Comparison of ENCODE assay signal across 29 mouse cellular contexts in genomic region chr10:69565052-69565451, GRCm38 (mm10).
DNase-seq lines count a peak whose midpoint lies in the region; ATAC-seq lines count a peak whose summit lies in the region.
"Had no signal": no experiment of that assay in that cellular context is flagged by ENCODE, and none has a peak within 500 bp of the region (broad histone marks: within the 10 kb centered on the region; RNA-seq: fewer than 3 reads in every experiment).

No protein-coding gene starts in this region.

- WGBS in heart, embryonic 11.5 days (ENCODE audit: insufficient replicate concordance) = 27% methylated on average over 4 of the region's 4 CpGs
- 25% methylated on average over 4 of the region's 4 CpGs for WGBS in heart, embryonic 16.5 days
- 45% methylated on average over 4 of the region's 4 CpGs for WGBS in liver, embryonic 11.5 days

- ATAC-seq in heart, embryonic 11.5 days (replicated peaks; ENCODE audit: insufficient number of reproducible peaks, low FRiP score, low TSS enrichment) = no peak
- peak; percentile 71 for ATAC-seq in heart, embryonic 16.5 days (replicated peaks; ENCODE audit: extremely low read depth, insufficient read depth, low FRiP score)
- no peak for ATAC-seq in liver, embryonic 11.5 days (replicated peaks; ENCODE audit: low FRiP score)
- ATAC-seq: hindbrain, embryonic 16.5 days had no signal

- no peaks in the 10 kb centered on the region for H3K36me3 ChIP-seq in heart, embryonic 11.5 days (ENCODE audit: control insufficient read depth, insufficient read depth, low read length)
- no peaks in the 10 kb centered on the region for H3K36me3 ChIP-seq in heart, embryonic 16.5 days (ENCODE audit: control insufficient read depth, insufficient read depth)
- no peaks in the 10 kb centered on the region for H3K36me3 ChIP-seq in liver, embryonic 11.5 days (ENCODE audit: control insufficient read depth, insufficient read depth, low read length)
- H3K36me3 ChIP-seq: forebrain, embryonic 12.5 days; kidney, embryonic 15.5 days had no signal

- H3K4me1 ChIP-seq in heart, embryonic 11.5 days (ENCODE audit: control insufficient read depth, insufficient read depth, low read length) = no peaks in the 10 kb centered on the region
- H3K4me1 ChIP-seq in heart, embryonic 16.5 days (ENCODE audit: control insufficient read depth, insufficient read depth, low read length) = peaks cover 23% of the 10 kb centered on the region
- H3K4me1 ChIP-seq in liver, embryonic 11.5 days (replicated peaks; ENCODE audit: control insufficient read depth, insufficient read depth, low read length) = no peaks in the 10 kb centered on the region

- peak overlapping the region; percentile 70 for H3K27ac ChIP-seq in heart, embryonic 11.5 days (ENCODE audit: low read depth, low read length)
- H3K27ac ChIP-seq in heart, embryonic 16.5 days (ENCODE audit: low read length) = peak overlapping the region; percentile 86
- no peak overlapping the region for H3K27ac ChIP-seq in liver, embryonic 11.5 days (ENCODE audit: low read depth, low read length)
- H3K27ac ChIP-seq: forebrain, embryonic 12.5 days; kidney, embryonic 15.5 days; layer of hippocampus, adult 2 months; liver, embryonic 14.5 days; macrophage had no signal

- intact Hi-C loops in heart, postnatal 14 days (cut with DNase I) = no loop called here

- H3K4me2 ChIP-seq in heart, embryonic 11.5 days = peak overlapping the region; percentile 52
- H3K4me2 ChIP-seq in heart, embryonic 16.5 days (ENCODE audit: low read depth, low read length) = peak overlapping the region; percentile 50
- H3K4me2 ChIP-seq in liver, embryonic 11.5 days = no peak overlapping the region
- H3K4me2 ChIP-seq: forebrain, embryonic 12.5 days; kidney, embryonic 15.5 days had no signal

- no peak overlapping the region for H3K4me3 ChIP-seq in heart, embryonic 11.5 days (ENCODE audit: low read depth, low read length)
- H3K4me3 ChIP-seq in heart, embryonic 16.5 days (ENCODE audit: low read length) = no peak overlapping the region
- no peak overlapping the region for H3K4me3 ChIP-seq in liver, embryonic 11.5 days (ENCODE audit: low read depth, low read length)
- H3K4me3 ChIP-seq: erythroblast, embryonic 14.5 days; forebrain, embryonic 12.5 days; kidney, embryonic 15.5 days; layer of hippocampus, adult 2 months had no signal

- H3K9ac ChIP-seq in heart, embryonic 11.5 days (ENCODE audit: low read depth, low read length) = no peak overlapping the region
- H3K9ac ChIP-seq in heart, embryonic 16.5 days (ENCODE audit: low read length) = no peak overlapping the region
- no peak overlapping the region for H3K9ac ChIP-seq in liver, embryonic 11.5 days (ENCODE audit: low read depth, low read length)
- H3K9ac ChIP-seq: forebrain, embryonic 12.5 days; kidney, embryonic 15.5 days; liver, embryonic 14.5 days had no signal

- H3K9me3 ChIP-seq in heart, embryonic 11.5 days (replicated peaks; ENCODE audit: control insufficient read depth, low read length) = no peaks in the 10 kb centered on the region
- H3K9me3 ChIP-seq in heart, embryonic 16.5 days (replicated peaks; ENCODE audit: control insufficient read depth, low read length) = no peaks in the 10 kb centered on the region
- H3K9me3 ChIP-seq in liver, embryonic 11.5 days (ENCODE audit: control insufficient read depth, low read length) = no peaks in the 10 kb centered on the region
- H3K9me3 ChIP-seq: forebrain, embryonic 12.5 days; kidney, embryonic 15.5 days had no signal

- no peaks in the 10 kb centered on the region for H3K27me3 ChIP-seq in heart, embryonic 11.5 days (ENCODE audit: control insufficient read depth, insufficient read depth, low read length)
- H3K27me3 ChIP-seq in heart, embryonic 16.5 days (ENCODE audit: control insufficient read depth, insufficient read depth, low read length) = no peaks in the 10 kb centered on the region
- H3K27me3 ChIP-seq in liver, embryonic 11.5 days (replicated peaks; ENCODE audit: control insufficient read depth, insufficient read depth, low read length) = no peaks in the 10 kb centered on the region
- H3K27me3 ChIP-seq: forebrain, embryonic 12.5 days; kidney, embryonic 15.5 days had no signal

- DNase-seq in heart, adult 8-10 months (ENCODE audit: low spot score) = peak; percentile 33
- no peak for DNase-seq in heart, postnatal 14 days
- DNase-seq in liver, embryonic 11.5 days (ENCODE audit: low spot score) = no peak
- DNase-seq in thymus, postnatal 10 days (ENCODE audit: low spot score in 2 of 2) = no peak
- DNase-seq in kidney, postnatal 4 days = no peak
- DNase-seq: adrenal gland, adult 8-10 months; B cell, adult 2 months; cerebellum, adult 2 months; cerebellum, postnatal 14 days; kidney, adult 18-20 months; kidney, postnatal 25 days; left cerebral cortex, postnatal 4 days; lung, adult 2 months; lung, postnatal 10 days; midbrain, embryonic 14.5 days; retina, postnatal 1 day; right cerebral cortex, postnatal 14 days; spleen, adult 18-20 months; thymus, adult 18-20 months; thymus, postnatal 36 days had no signal
